In the genomic region with DNA sequence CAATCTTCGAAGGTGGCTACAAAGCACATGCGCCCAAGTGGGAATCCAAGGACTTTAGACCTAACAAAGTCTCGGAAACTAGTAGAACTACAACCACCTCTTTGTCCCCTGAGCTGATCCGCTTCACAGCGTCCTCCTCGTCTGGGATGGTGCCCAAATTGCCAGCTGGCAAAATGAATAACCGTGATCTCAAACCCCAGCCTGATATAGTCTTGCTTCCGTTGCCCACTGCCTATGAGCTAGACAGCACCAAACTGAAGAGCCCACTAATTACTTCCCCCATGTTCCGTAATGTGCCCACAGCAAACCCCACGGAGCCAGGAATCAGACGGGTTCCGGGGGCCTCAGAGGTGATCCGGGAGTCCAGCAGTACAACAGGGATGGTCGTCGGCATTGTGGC, we compare ENCODE assay signal across 20 mouse cellular contexts.
DNase-seq lines count a peak whose midpoint lies in the region; ATAC-seq and TF ChIP-seq lines count a peak whose summit lies in the region.
"Had no signal": no experiment of that assay in that cellular context is flagged by ENCODE, and none has a peak within 500 bp of the region (broad histone marks: within the 10 kb centered on the region; RNA-seq: fewer than 3 reads in every experiment).

No protein-coding gene starts in this region.

- H3K9me3 ChIP-seq in midbrain, embryonic 11.5 days (ENCODE audit: control insufficient read depth, low read length) = no peaks in the 10 kb centered on the region
- no peaks in the 10 kb centered on the region for H3K9me3 ChIP-seq in midbrain, postnatal 0 days (ENCODE audit: low read length)
- H3K9me3 ChIP-seq: embryonic facial prominence, embryonic 12.5 days; forebrain, embryonic 15.5 days; heart, embryonic 10.5 days; hindbrain, embryonic 12.5 days had no signal

- H3K4me1 ChIP-seq in midbrain, embryonic 11.5 days (ENCODE audit: control insufficient read depth, insufficient read depth, low read length) = no peaks in the 10 kb centered on the region
- no peaks in the 10 kb centered on the region for H3K4me1 ChIP-seq in midbrain, postnatal 0 days (ENCODE audit: insufficient read depth, low read length)
- H3K4me1 ChIP-seq: forebrain, embryonic 15.5 days; heart, embryonic 10.5 days; hindbrain, embryonic 12.5 days had no signal

- no peak overlapping the region for H3K4me2 ChIP-seq in midbrain, embryonic 11.5 days
- H3K4me2 ChIP-seq in midbrain, postnatal 0 days (ENCODE audit: low read depth, low read length, poor library complexity, severe bottlenecking) = no peak overlapping the region
- H3K4me2 ChIP-seq: embryonic facial prominence, embryonic 12.5 days; forebrain, embryonic 15.5 days; hindbrain, embryonic 12.5 days had no signal

- no peak overlapping the region for H3K4me3 ChIP-seq in midbrain, embryonic 11.5 days (ENCODE audit: low read depth, low read length)
- no peak overlapping the region for H3K4me3 ChIP-seq in midbrain, postnatal 0 days (ENCODE audit: low read depth, low read length)
- H3K4me3 ChIP-seq: embryonic facial prominence, embryonic 12.5 days; forebrain, embryonic 15.5 days; heart, embryonic 10.5 days; hindbrain, embryonic 12.5 days had no signal

- TF ChIP-seq CTCF in midbrain, postnatal 0 days (IDR thresholded peaks at IDR 0.05) = no peak

- no peaks in the 10 kb centered on the region for H3K36me3 ChIP-seq in midbrain, embryonic 11.5 days (ENCODE audit: control insufficient read depth, insufficient read depth, low read length)
- H3K36me3 ChIP-seq in midbrain, postnatal 0 days (ENCODE audit: insufficient read depth, low read length) = no peaks in the 10 kb centered on the region
- H3K36me3 ChIP-seq: embryonic facial prominence, embryonic 12.5 days; forebrain, embryonic 15.5 days; heart, embryonic 10.5 days; hindbrain, embryonic 12.5 days had no signal

- DNase-seq in midbrain, embryonic 11.5 days (ENCODE audit: low spot score, missing footprints) = peak; percentile 31
- DNase-seq in midbrain, postnatal 0 days (ENCODE audit: low spot score) = no peak
- peak; percentile 36 to 39 for DNase-seq in cerebellum, adult 18-20 months
- peak; percentile 42 for DNase-seq in cerebellum, adult 9-11 months
- DNase-seq in cerebellum, postnatal 36 days = peak; percentile 28 to 39
- no peak for DNase-seq in thymus, postnatal 10 days (ENCODE audit: low spot score in 2 of 2)
- no peak for DNase-seq in adrenal gland, adult 18-20 months (ENCODE audit: low spot score in 2 of 2)
- no peak for DNase-seq in right cerebral cortex, postnatal 25 days
- DNase-seq: adrenal gland, postnatal 25 days; embryo, embryonic 11 days; heart, adult 18-20 months; heart, postnatal 10 days; heart, postnatal 4 days had no signal

- H3K27me3 ChIP-seq in midbrain, embryonic 11.5 days (ENCODE audit: control insufficient read depth, insufficient read depth, low read length) = no peaks in the 10 kb centered on the region
- no peaks in the 10 kb centered on the region for H3K27me3 ChIP-seq in midbrain, postnatal 0 days (ENCODE audit: insufficient read depth, low read length)
- H3K27me3 ChIP-seq: embryonic facial prominence, embryonic 12.5 days; forebrain, embryonic 15.5 days; hindbrain, embryonic 12.5 days had no signal

- 93% methylated on average over 15 of the region's 15 CpGs for WGBS in midbrain, embryonic 11.5 days
- WGBS in midbrain, postnatal 0 days = 96% methylated on average over 15 of the region's 15 CpGs

- no peak overlapping the region for H3K27ac ChIP-seq in midbrain, embryonic 11.5 days (ENCODE audit: low read depth, low read length)
- no peak overlapping the region for H3K27ac ChIP-seq in midbrain, postnatal 0 days (ENCODE audit: low read depth, low read length)
- H3K27ac ChIP-seq: embryonic facial prominence, embryonic 12.5 days; forebrain, embryonic 15.5 days; heart, embryonic 10.5 days; hindbrain, embryonic 12.5 days had no signal

- ATAC-seq in midbrain, embryonic 11.5 days (ENCODE audit: low FRiP score) = no peak
- no peak for ATAC-seq in midbrain, postnatal 0 days (ENCODE audit: low FRiP score)
- ATAC-seq: forebrain, embryonic 15.5 days; hindbrain, embryonic 16.5 days; inflammation-experienced regulatory T-cells, adult 6 months; intestine, postnatal 0 days had no signal

- no peak overlapping the region for H3K9ac ChIP-seq in midbrain, embryonic 11.5 days (ENCODE audit: low read length)
- no peak overlapping the region for H3K9ac ChIP-seq in midbrain, postnatal 0 days (replicated peaks; ENCODE audit: low read length, poor library complexity, severe bottlenecking)
- H3K9ac ChIP-seq: embryonic facial prominence, embryonic 12.5 days; forebrain, embryonic 15.5 days; hindbrain, embryonic 12.5 days had no signal

Comparison
In these comparisons a context has a peak if more than half of its experiments do, and no peak if none do; other contexts are left out.
1. DNase-seq: peak in midbrain, embryonic 11.5 days (single experiment), cerebellum, adult 18-20 months (2 of 2), cerebellum, adult 9-11 months (single experiment) and cerebellum, postnatal 36 days (2 of 2); none in midbrain, postnatal 0 days (single experiment), thymus, postnatal 10 days (0 of 2), adrenal gland, adult 18-20 months (0 of 2) and right cerebral cortex, postnatal 25 days (single experiment).